Mouse (Mus musculus): ENCODE data around the gene Crlf1. TPM values are rescaled to one million over a fixed set of nuclear protein-coding genes. Genes with fewer than 3 reads are reported as not detected.

Crlf1 gene
- not detected for total RNA-seq (2023)

GRCm38 (mm10) chr8:70492664-70493640 lies at the start of gene Crlf1:
Crlf1 (plus strand) TSS chr8:70493158.

DNA sequence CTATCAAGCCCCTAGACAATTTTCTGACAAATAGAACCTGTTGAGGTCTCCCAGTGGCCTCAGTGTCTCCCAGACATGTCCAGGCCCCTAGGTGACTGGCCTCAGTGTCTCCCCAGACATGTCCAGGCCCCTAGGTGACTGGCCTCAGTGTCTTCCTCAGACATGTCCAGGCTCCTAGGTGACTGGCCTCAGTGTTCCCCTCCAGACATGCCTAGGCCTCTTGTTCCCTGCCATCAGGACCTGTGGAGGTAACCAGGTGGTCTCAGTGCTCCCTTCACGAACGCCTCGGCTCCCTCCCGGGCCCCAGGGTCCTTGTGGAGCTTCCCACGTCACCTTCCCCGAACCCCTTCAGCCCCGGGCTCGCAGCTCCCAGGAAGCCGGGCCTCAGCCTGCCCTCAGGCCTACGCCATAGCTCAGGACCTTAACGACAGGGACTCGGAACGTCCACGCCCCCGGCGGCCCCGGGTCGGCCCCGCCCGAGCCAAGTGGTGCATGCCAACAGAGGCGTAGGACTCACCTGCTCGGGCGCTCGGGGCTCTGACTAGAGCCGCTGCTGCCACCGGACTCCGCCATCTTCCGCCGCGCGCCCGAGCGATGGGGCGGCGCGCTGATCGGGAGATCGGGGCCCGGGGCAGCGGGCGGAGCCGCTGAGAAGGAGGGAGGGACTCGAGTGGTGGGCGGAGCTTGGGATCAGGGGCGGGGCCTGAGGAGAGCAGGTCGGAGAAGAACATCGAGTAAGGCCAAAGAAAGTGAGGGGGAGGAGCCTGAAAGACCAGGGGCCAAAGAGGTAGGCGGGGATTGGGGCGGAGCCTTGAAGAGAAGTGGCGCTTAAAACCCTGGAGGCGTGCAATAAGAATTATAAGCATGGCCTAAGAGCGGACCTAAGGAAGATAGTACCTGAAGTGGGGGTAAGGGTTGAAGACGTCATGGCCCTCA lies 16.4 kb upstream of the Crlf1 start, which contains the start of gene Klhl26:
Gene Klhl26, minus strand, starts transcription at position 636 of the 936 bp plus-strand sequence.

DNA sequence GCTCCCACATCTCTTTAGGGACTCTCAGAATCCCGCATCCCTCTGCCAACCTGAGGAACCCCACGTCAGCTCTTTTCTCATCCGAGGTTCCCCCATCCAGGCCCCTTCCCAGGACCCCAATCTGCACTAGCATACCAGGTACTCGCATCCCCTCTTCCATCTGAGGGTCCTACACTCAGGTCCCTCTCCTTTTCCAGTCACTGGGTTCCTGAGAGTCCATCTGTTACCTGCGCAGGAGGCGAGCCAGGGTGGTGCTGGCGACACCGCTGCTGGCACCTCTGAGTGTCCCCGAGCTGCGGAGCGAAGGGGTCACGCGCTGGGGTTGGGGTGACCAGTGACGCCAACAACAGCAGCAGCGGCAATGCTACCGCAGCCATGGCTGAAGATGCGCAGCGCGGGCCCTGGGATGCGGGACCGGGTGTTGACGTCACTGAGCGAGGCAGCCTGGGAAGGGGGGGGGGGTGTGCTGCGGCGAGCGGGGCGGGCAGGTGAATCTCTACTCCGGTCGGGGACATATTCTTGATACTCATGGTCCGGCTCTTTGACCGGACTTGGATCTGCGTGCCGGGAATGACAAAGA lies 5.9 kb upstream of the Crlf1 start, which contains the start of gene Tmem59l:
Gene Tmem59l, minus strand, starts transcription at position 418 of the 580 bp plus-strand sequence.

DNA sequence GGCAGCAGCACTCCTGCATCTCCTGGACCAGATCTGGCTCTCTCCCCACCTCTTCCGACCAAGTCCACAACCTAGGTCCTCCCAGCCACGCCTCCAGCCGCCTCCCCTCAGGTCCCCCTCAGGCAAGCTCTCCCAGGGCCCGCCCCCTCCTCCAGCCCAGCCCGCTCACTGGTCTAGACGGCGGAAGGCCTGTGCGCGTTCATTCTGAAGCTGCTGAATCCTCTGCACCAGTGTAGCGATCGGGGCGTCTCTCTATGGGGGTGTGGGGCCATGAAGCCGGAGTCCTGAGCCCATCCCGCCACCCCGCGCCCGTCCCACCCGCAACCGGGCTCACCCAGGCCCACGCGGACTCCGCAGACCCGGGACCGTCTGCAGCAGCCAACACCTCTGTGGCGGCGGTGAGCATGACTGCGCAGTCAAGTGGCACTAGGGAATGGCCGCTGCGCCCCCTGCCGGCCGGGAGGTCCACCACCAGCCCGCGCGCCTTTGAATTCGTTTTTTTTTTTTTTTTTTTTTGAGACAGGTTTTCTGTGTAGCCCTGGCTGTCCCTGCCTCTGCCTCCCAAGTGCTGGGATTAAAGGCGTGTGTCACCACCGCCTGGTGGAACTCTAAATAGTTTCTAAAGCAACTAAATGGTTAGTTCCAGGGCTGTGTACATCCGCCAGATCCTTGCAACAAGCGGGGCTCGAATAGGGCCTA lies 13.5 kb downstream of the Crlf1 start, which contains the start of gene Rex1bd:
Gene Rex1bd, minus strand, starts transcription at position 425 of the 699 bp plus-strand sequence.

DNA sequence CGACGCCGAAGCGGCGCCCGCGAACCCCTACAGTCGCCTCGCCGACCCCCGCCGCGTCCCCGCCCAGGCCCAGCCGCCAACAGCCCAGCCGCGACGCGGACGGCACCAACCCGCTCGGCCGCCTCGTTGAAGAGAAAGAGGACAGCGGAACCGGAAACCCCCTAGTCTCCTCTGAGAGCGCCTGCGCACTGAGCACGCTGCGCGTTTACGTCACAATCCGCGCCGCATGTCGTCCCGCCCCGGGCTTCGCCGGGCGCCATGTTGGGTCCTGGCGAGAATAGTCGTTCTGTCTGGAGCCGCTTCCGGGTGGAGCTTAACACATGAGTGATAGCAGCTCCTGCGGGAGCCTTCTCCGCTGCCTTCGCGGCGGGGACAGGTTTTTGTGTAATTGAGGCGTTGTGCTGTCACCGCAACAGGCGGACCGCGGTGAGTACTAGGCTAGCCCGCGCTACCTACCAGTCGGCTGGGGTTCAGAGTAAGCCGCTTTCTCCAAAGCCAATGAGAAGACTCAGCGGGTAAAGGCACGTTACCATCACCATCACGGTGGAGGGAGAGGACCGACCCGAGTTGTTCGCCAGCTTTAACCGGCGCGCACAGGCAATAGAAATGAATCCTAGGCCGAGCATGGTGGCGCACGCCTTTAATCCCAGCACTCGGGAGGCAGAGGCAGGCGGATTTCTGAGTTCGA lies 17.4 kb downstream of the Crlf1 start, which contains the start of gene Uba52:
Gene Uba52, minus strand, starts transcription at position 574 of the 688 bp plus-strand sequence.

GRCm38 (mm10) chr8:70527512-70528181 lies 34.7 kb downstream of the Crlf1 start, which contains the start of the genes Fkbp8 and Kxd1:
Fkbp8 (plus strand) TSS chr8:70527724.
Kxd1 (minus strand) TSS chr8:70527956.

GRCm38 (mm10) chr8:70539077-70539813 lies 46.3 kb downstream of the Crlf1 start, which contains the start of gene Ell:
Ell (plus strand) TSS chr8:70539457.

Other genes starting within 250 kb of the Crlf1 start
- 10 to 100 TPM; 11.2 to 12.6 TPM for gene Homer3, start 210.3 kb upstream of the Crlf1 start, total RNA-seq (2023)
- gene Ddx49, start 190.7 kb upstream of the Crlf1 start, total RNA-seq (2023), result 10 to 100 TPM; 45.8 to 47.9 TPM
- 100 to 1,000 TPM; 162 TPM for gene Cope, start 190.6 kb upstream of the Crlf1 start, total RNA-seq (2023)
- not detected for gene Cers1, start 177.4 kb upstream of the Crlf1 start, total RNA-seq (2023)
- not detected for gene Gdf1, start 163.3 kb upstream of the Crlf1 start, total RNA-seq (2023)
- 10 to 100 TPM; 57.5 to 62.4 TPM for gene Upf1, start 139.9 kb upstream of the Crlf1 start, total RNA-seq (2023)
- gene Comp, start 119.6 kb upstream of the Crlf1 start, total RNA-seq (2023), result 1 to 10 TPM in 1 of 2 experiments, under 1 TPM in 1; 0.97 to 2.9 TPM
- gene Crtc1, start 53.6 kb upstream of the Crlf1 start, total RNA-seq (2023), result 10 to 100 TPM in 1 of 2 experiments, 1 to 10 TPM in 1; 9.7 to 10.2 TPM
- 1 to 10 TPM; 7.1 to 7.7 TPM for gene Klhl26, start 16.2 kb upstream of the Crlf1 start, total RNA-seq (2023)
- gene Tmem59l, start 5.8 kb upstream of the Crlf1 start, total RNA-seq (2023), result not detected
- gene Rex1bd, start 13.6 kb downstream of the Crlf1 start, total RNA-seq (2023), result 10 to 100 TPM; 45.5 to 50.2 TPM
- gene Uba52, start 17.6 kb downstream of the Crlf1 start, total RNA-seq (2023), result 1,000 to 10,000 TPM; 1,782 to 1,797 TPM
- gene Fkbp8, start 34.6 kb downstream of the Crlf1 start, total RNA-seq (2023), result 100 to 1,000 TPM; 180 to 186 TPM
- 10 to 100 TPM; 72.6 to 79.4 TPM for gene Kxd1, start 34.8 kb downstream of the Crlf1 start, total RNA-seq (2023)
- 10 to 100 TPM; 38.3 to 48.7 TPM for gene Ell, start 46.3 kb downstream of the Crlf1 start, total RNA-seq (2023)
- gene Isyna1, start 101.2 kb downstream of the Crlf1 start, total RNA-seq (2023), result 10 to 100 TPM; 53.8 to 56.4 TPM
- 100 to 1,000 TPM; 135 to 148 TPM for gene Ssbp4, start 115.7 kb downstream of the Crlf1 start, total RNA-seq (2023)
- gene Lrrc25, start 123.0 kb downstream of the Crlf1 start, total RNA-seq (2023), result 100 to 1,000 TPM; 164 to 177 TPM
- 10 to 100 TPM; 54.8 to 78.0 TPM for gene Gdf15, start 139.3 kb downstream of the Crlf1 start, total RNA-seq (2023)
- 1 to 10 TPM; 7.2 to 9.8 TPM for gene Pgpep1, start 167.2 kb downstream of the Crlf1 start, total RNA-seq (2023)
- 10 to 100 TPM; 46.0 to 54.9 TPM for gene Lsm4, start 180.1 kb downstream of the Crlf1 start, total RNA-seq (2023)
- gene Jund, start 205.8 kb downstream of the Crlf1 start, total RNA-seq (2023), result 1,000 to 10,000 TPM; 1,065 to 1,168 TPM
- 10 to 100 TPM; 15.5 to 15.9 TPM for gene Iqcn, start 210.3 kb downstream of the Crlf1 start, total RNA-seq (2023)
- gene Gm3336, start 225.4 kb downstream of the Crlf1 start, total RNA-seq (2023), result under 1 TPM in 1 of 2 experiments, not detected in 1; 0.79 TPM
- under 1 TPM in 1 of 2 experiments, not detected in 1; 0.24 TPM for gene Pde4c, start 230.6 kb downstream of the Crlf1 start, total RNA-seq (2023)